Mouse (Mus musculus): Measurements from ENCODE around the gene Gm9040.
"Not testable (repeated sequence)": the region's sequence is repeated elsewhere in the genome, so short reads cannot be mapped to it uniquely, and the experiment has no call there.

The Gm9040 gene

DNA sequence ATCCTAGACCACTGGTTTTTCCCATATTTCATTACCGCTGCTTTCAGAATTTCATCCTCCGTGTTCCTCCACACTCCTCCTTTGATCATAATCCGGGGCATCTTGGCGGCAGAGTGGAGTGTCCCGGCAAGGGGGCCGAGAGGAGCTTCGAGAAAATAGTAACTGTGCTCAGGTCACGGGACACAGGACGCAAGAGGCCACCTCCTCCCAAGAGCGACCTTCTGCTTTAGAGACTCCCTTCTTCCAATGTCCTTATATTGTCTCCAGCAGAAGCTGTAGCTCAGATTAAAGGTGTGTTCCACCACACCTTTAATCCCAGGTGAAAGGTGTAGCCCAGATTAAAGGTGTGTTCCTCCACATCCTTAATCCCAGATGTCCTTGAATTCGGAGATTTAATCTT lies at the start of gene Gm9040:
Gene Gm9040 (minus strand): TSS at position 101 of the 400 bp plus-strand sequence.
- DNase-seq (ENCODE audit: low spot score) = not testable (repeated sequence)

DNA sequence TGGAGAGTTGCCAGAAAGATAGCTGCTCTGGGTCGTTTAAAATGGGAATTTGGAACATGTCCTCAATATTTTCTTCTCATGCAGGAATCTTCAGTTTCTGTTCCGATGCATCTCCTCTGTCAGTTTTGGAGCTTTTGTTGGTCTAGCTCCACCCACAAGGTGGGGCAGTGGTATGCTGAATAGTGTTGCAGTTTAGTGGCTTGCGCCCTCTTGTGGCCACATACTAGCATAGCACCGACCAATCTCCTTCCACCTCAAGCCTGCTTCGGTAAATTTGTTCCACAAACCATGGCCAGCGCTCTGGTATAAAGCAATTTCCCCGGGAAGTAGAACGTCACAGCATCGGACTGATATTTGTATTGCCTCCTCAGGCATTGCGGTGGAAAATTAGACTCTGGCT lies 43.7 kb upstream of the Gm9040 start:
- peak; percentile 93 for DNase-seq (ENCODE audit: low spot score)

DNA sequence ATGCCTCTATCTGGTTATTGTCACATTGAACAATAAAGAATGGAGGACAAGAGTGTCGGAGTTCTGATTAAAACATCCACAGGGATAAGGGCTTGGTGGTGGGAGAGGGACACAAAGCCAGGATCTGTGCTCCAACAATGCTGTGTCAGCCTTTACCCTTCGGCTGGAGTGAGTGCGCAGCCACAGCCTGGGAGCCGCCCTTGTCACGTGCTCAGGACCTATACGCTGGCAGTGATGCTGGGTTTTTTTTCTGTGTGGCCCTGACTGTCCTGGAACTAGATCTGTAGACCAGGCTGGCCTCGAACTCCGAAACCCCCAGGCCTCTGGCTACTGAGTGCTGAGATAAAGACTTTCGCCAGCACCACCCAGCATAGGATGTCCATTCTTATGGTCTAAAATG lies 42.7 kb upstream of the Gm9040 start:
- no peak for DNase-seq (ENCODE audit: low spot score)

DNA sequence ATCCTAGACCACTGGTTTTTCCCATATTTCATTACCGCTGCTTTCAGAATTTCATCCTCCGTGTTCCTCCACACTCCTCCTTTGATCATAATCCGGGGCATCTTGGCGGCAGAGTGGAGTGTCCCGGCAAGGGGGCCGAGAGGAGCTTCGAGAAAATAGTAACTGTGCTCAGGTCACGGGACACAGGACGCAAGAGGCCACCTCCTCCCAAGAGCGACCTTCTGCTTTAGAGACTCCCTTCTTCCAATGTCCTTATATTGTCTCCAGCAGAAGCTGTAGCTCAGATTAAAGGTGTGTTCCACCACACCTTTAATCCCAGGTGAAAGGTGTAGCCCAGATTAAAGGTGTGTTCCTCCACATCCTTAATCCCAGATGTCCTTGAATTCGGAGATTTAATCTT lies 27.2 kb upstream of the Gm9040 start, which contains the start of gene Gm9049:
Gene Gm9049 (minus strand): TSS at position 101 of the 400 bp plus-strand sequence.
- not testable (repeated sequence) for DNase-seq (ENCODE audit: low spot score)

DNA sequence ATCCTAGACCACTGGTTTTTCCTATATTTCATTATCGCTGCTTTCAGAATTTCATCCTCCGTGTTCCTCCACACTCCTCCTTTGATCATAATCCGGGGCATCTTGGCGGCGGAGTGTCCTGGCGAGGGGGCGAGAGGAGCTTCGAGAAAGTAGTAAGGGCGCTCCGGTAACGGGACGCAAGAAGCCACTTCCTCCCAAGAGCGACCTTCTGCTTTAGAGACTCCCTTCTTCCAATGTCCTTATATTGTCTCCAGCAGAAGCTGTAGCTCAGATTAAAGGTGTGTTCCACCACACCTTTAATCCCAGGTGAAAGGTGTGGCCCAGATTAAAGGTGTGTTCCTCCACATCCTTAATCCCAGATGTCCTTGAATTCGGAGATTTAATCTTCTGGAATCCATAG lies 21.8 kb upstream of the Gm9040 start, which contains the start of gene Gm9048:
Gene Gm9048 (minus strand): TSS at position 101 of the 400 bp plus-strand sequence.
- DNase-seq (ENCODE audit: low spot score) = not testable (repeated sequence)

DNA sequence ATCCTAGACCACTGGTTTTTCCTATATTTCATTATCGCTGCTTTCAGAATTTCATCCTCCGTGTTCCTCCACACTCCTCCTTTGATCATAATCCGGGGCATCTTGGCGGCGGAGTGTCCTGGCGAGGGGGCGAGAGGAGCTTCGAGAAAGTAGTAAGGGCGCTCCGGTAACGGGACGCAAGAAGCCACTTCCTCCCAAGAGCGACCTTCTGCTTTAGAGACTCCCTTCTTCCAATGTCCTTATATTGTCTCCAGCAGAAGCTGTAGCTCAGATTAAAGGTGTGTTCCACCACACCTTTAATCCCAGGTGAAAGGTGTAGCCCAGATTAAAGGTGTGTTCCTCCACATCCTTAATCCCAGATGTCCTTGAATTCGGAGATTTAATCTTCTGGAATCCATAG lies 16.4 kb upstream of the Gm9040 start, which contains the start of gene Gm9046:
Gene Gm9046 (minus strand): TSS at position 101 of the 400 bp plus-strand sequence.
- DNase-seq (ENCODE audit: low spot score) = not testable (repeated sequence)

DNA sequence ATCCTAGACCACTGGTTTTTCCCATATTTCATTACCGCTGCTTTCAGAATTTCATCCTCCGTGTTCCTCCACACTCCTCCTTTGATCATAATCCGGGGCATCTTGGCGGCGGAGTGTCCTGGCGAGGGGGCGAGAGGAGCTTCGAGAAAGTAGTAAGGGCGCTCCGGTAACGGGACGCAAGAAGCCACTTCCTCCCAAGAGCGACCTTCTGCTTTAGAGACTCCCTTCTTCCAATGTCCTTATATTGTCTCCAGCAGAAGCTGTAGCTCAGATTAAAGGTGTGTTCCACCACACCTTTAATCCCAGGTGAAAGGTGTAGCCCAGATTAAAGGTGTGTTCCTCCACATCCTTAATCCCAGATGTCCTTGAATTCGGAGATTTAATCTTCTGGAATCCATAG lies 11.0 kb upstream of the Gm9040 start, which contains the start of gene Gm9045:
Gene Gm9045 (minus strand): TSS at position 101 of the 400 bp plus-strand sequence.
- DNase-seq (ENCODE audit: low spot score) = not testable (repeated sequence)

DNA sequence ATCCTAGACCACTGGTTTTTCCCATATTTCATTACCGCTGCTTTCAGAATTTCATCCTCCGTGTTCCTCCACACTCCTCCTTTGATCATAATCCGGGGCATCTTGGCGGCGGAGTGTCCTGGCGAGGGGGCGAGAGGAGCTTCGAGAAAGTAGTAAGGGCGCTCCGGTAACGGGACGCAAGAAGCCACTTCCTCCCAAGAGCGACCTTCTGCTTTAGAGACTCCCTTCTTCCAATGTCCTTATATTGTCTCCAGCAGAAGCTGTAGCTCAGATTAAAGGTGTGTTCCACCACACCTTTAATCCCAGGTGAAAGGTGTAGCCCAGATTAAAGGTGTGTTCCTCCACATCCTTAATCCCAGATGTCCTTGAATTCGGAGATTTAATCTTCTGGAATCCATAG lies 5.5 kb upstream of the Gm9040 start, which contains the start of gene Gm9044:
Gene Gm9044 (minus strand): TSS at position 101 of the 400 bp plus-strand sequence.
- DNase-seq (ENCODE audit: low spot score) = not testable (repeated sequence)

DNA sequence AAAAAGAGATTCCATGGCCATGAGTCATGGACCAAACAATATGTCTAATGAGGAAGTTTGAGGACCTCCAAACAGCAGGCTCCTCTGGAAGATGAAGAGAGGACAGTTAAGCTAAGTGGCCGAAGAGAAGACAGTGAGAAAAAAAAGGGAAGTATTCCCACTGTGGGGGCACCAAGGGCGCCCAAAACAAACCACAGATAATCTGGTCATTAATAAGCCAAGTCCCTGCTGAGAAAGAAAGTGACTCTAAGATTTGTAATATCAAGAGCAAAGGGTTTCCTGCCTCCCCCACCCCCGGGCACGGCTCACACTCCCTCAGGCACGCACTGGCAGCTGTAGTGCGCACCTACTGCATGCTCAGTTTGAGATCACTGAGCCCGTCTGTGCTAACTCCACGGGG lies 7.7 kb downstream of the Gm9040 start:
- DNase-seq (ENCODE audit: low spot score) = no peak

DNA sequence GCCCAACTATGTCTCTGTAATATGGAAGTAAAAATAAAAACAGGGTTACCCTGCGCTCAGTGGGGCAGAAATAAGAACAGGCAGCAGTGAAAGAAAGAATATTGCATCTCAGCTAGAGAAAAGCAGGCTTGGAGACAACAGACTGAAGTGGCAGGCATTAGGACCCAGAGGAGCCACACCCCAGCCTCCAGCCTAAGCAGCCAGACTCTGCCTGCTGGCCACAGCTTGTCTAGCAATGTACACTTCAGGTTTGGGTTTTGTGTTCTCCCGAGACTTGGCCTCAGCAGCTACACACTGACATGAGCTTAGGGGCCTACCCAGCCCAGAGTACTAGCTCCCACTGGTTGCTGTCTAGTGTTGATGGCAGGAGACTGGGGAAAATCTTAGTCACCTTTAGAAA lies 24.6 kb downstream of the Gm9040 start:
- DNase-seq (ENCODE audit: low spot score) = not testable (repeated sequence)

DNA sequence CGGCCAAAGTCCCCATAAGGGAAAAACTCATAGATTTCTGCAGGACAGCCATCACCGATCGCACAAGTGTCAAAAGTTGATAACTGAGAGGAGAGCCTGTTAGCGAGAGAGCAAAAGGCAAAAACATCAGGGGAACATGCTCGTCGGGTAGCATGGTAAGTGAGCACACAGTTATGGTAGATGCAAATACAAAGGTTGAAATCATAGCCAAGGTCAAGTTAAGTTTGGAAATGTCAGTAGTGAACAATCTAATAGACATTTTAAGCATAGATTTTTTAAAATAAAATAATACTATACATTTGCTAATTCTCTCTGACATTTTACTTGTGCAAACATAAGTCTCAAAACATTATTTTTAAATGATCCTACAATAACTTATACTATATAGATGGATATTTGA lies 31.8 kb downstream of the Gm9040 start, which contains the start of gene Iltifb:
Gene Iltifb (minus strand): TSS at position 101 of the 400 bp plus-strand sequence.
- no peak for DNase-seq (ENCODE audit: low spot score)

DNA sequence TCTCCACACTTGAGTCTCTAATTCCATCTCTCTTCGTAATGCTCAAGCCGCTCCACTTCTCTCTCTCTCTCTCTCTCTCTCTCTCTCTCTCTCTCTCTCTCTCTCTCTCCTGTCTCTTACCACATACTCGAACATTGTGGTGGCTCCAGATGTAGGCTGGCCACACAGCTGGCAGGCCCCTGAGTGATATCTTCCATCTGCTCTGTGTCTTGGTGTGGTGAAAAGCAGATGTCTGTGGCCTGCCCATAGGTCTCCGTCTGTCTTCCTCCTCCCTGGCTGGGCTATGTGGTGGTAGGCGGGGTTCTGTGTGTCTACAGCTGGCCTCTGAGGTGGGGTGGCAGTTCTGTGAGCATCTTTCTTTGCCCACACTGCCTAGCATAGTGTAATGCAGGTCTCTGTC lies 43.8 kb downstream of the Gm9040 start:
- DNase-seq (ENCODE audit: low spot score) = not testable (repeated sequence)

DNA sequence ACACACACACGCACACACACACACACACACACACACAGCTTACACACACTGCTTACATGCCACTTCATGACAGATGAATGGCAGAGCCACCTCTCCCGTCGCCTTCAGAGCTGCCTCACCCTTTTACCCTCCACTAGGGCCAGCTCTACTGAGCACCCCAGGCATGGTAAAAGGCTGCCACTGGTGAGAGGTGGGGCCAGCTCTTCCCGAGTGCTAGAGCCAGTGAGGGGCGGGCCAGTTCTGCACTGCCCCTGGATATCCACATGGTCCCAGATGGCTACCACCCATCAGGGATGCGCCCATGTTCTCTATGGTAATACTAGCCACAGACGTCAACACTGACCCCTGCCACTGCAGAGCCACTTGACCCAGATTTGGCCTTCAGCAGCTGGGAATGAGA lies 44.2 kb downstream of the Gm9040 start:
- DNase-seq (ENCODE audit: low spot score) = not testable (repeated sequence)

DNA sequence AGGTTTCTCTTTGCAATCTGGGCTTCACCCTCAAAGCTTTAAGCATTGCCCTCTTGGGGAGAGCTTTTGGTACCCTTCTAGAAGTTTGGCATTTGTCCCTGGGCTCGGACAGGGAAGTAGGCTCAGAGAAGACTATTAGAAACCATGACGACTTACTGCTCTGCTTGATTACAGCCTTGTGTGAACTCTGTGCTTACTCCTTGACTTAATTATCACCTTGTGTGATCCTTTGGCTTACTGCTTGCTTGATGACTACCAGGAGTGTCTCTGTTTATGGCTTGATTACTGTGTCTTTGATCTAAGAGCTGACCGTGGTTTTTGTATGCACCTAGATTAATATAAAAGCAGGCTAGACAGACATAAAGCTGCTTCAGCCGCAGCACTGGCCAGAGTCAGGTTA lies 48.7 kb downstream of the Gm9040 start:
- not testable (repeated sequence) for DNase-seq (ENCODE audit: low spot score)
